Mouse (Mus musculus): ENCODE results near the gene Abcb10.

DNA sequence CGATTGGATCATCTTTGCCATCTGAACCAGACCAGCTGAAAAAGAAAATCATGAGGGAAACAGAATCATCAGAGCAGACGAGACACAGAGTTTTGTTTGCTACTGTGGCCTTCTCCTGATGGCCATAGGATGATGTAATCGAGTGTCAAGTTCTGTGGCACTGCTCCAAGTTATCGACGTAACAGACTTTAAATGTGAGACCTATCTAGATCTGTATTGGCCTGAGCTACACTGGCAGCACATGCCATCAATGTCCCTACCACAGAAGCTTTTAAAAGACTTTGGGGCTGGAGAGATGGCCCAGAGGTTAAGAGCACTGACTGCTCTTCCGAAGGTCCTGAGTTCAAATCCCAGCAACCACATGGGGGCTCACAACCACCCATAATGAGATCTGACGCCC, 80.3 kb downstream of the Abcb10 start:
- TF ChIP-seq ZC3H11A (IDR thresholded peaks at IDR 0.05; ENCODE audit: borderline replicate concordance, low read depth, low read length) (no peak), MAFK (IDR thresholded peaks at IDR 0.05; ENCODE audit: insufficient read depth, low read depth, low read length) (no peak), ZNF384 (IDR thresholded peaks at IDR 0.05; ENCODE audit: low read depth, low read length) (no peak), HCFC1 (IDR thresholded peaks at IDR 0.05; ENCODE audit: borderline replicate concordance, insufficient read depth, low read length) (no peak)

Measured in ES-E14 (cell line).